Mouse (Mus musculus) small intestine, adult 2 months (tissue): ENCODE data around the gene Shisal2a.

ENCODE experiments used
- CTCF ChIP-seq: fragments of 200-500 bp; IDR thresholded peaks from 2 replicates; pipeline ENCODE4 v1.5.1; 2012; ENCODE audit warnings: low read depth, mild to moderate bottlenecking, control low read depth, inconsistent platforms, low read length, moderate library complexity, mixed read lengths; ENCODE audit not compliant: insufficient replicate concordance, insufficient read length; ENCODE audit errors: extremely low read depth
- POLR2A ChIP-seq: fragments of 200-500 bp; IDR thresholded peaks from 2 replicates; pipeline ENCODE4 v1.6.1; 2012; ENCODE audit warnings: low read depth, mild to moderate bottlenecking, control low read depth, inconsistent platforms, low read length, moderate library complexity

DNA sequence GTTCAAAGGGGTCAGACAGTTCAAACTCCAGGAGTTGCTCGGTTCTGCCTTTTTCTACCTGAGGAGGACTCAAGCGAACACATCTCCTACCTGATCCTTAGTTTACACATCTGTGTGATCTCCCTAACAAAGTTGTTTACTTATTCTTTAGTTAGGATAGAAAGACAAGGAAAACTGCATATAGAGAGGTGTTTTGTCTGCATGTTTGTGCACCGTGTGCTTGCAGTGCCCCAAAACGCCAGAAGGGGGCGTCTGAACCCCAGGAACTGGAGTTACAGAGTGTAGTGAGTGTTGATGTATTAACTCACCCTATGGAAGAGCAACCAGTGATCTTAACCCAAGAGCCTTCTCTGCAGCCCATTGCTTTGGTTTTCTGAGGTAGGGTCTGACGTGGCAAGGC is 63.4 kb downstream of the Shisal2a start:
- no peak for TF ChIP-seq POLR2A
- peak; percentile 50; the same call in 1 of the 2 replicates for TF ChIP-seq CTCF
